Mouse (Mus musculus) liver, adult 2 months (tissue): Measurements from ENCODE around the gene Copg1. TPM values are rescaled to one million over a fixed set of nuclear protein-coding genes. Genes with fewer than 3 reads are reported as not detected.

Experiments used
- DNase-seq: peaks from one replicate; pipeline ENCODE4 v3.0.0-alpha.2; 2011; ENCODE audit warnings: low read depth, low spot score; ENCODE audit errors: extremely low read depth
- H3K27ac ChIP-seq: fragments of 200-500 bp; replicated peaks from 2 replicates; pipeline ENCODE4 v1.5.1; 2012; ENCODE audit warnings: low read depth, mild to moderate bottlenecking, control low read depth, inconsistent platforms, low read length; ENCODE audit not compliant: insufficient read depth
- H3K27me3 ChIP-seq: fragments of 200-500 bp; 2 replicates; pipeline ENCODE4 v1.6.1; 2012; ENCODE audit warnings: mild to moderate bottlenecking, moderate library complexity, low read length, inconsistent platforms; ENCODE audit not compliant: control insufficient read depth, insufficient read depth
- H3K36me3 ChIP-seq: fragments of 200-500 bp; 2 replicates; pipeline ENCODE4 v1.6.1; 2012; ENCODE audit warnings: low read length, inconsistent platforms; ENCODE audit not compliant: control insufficient read depth, insufficient read depth
- H3K4me1 ChIP-seq: fragments of 200-500 bp; 2 replicates; pipeline ENCODE4 v1.6.1; 2011; ENCODE audit warnings: low read length; ENCODE audit not compliant: control insufficient read depth, insufficient read depth
- H3K4me3 ChIP-seq: fragments of 200-500 bp; 2 replicates; pipeline ENCODE4 v1.5.1; 2011; ENCODE audit warnings: low read depth, mild to moderate bottlenecking, control low read depth, low read length, moderate library complexity; ENCODE audit not compliant: insufficient read depth
- H3K79me2 ChIP-seq: fragments of 200-500 bp; 2 replicates; pipeline ENCODE4 v1.6.1; 2012; ENCODE audit warnings: inconsistent platforms, mild to moderate bottlenecking, low read length, moderate library complexity; ENCODE audit not compliant: control insufficient read depth, insufficient read depth
- H3K9ac ChIP-seq: fragments of 200-500 bp; 2 replicates; pipeline ENCODE4 v1.6.1; 2012; ENCODE audit warnings: low read depth, mild to moderate bottlenecking, control low read depth, inconsistent platforms, low read length
- CTCF ChIP-seq: fragments of 200-500 bp; IDR thresholded peaks from 2 replicates; pipeline ENCODE4 v1.5.1; 2011; ENCODE audit warnings: low read depth, low read length, control low read depth
- POLR2A ChIP-seq: fragments of 200-500 bp; IDR thresholded peaks from 2 replicates; pipeline ENCODE4 v1.6.1; 2011; ENCODE audit warnings: low read length, control low read depth; ENCODE audit not compliant: insufficient read depth; ENCODE audit errors: extremely low read depth
- WGBS: fragments of 180-500 bp; shearing (Covaris S2); methylation state at CpG from one replicate; pipeline ENCODE4 v1.1.7; 2018; 5-methylcytosine and 5-hydroxymethylcytosine counted together
- polyA plus RNA-seq: library from polyadenylated mRNA; depleted of rRNA; stranded (reverse); fragments of >200 nt; gene quantifications from 2 replicates; pipeline ENCODE4 v1.2.3, GENCODE M21; 2012
- total RNA-seq: library from RNA; depleted of rRNA; stranded (reverse); fragments of >200 nt; gene quantifications from 2 replicates; pipeline ENCODE4 v1.2.3, GENCODE M21; 2014

Gene Copg1
- total and polyA plus RNA-seq, 2 experiments, result 21.5 to 41.1 TPM

DNA sequence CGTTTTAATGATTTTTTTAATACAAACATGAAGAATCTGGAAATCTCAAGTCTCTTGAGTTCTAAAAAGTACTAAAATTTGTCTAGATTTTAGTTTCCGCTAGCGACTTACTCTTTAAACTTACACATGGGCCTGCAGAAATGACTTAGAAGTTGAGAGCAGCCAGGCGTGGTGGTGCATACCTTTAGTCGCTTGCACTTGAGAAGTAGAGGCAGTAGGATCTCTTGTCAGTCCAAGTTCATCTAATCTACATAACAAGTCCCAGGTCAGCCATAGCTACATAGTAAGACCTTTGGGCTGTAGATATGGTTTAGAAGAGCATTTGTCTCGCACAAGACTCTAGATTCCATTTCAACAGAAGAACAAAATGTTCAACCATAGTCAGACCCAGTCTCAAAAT, 35.7 kb upstream of the Copg1 start:
- no peak for TF ChIP-seq CTCF
- TF ChIP-seq POLR2A, result no peak
- Histone ChIP-seq H3K9ac (no peak overlapping the region), H3K27ac (no peak overlapping the region), H3K4me1 (peaks cover 13% of the 10 kb centered on the region), H3K79me2 (peaks cover 22% of the 10 kb centered on the region), H3K27me3 (no peaks in the 10 kb centered on the region), H3K4me3 (no peak overlapping the region), H3K36me3 (peaks cover 5% of the 10 kb centered on the region; the same call in 1 of the 2 replicates)
- 89% methylated on average over 6 of the region's 6 CpGs for WGBS
- DNase-seq, result no peak

DNA sequence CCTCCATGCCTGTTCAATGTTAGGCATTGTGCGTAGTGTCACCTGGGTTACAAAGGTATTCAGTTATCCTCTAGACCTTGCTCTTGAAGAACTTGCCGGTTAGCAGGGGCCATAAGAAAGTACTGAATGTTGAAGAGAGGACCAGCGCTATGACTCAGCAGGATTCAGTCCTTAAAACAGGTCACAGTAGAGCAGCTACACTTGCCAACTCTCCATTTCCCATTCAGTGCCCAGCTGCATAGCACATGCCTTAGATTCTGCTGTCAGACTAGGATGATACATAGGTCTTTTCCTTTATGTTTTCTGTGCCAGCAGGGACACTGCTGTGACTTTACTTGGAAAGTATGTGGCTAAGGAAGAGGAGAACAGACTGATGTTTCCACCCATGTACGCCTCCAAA, 34.2 kb upstream of the Copg1 start:
- Histone ChIP-seq H3K27me3 (no peaks in the 10 kb centered on the region), H3K27ac (no peak overlapping the region), H3K4me3 (no peak overlapping the region), H3K79me2 (peaks cover 17% of the 10 kb centered on the region), H3K36me3 (peaks cover 2% of the 10 kb centered on the region; the same call in 1 of the 2 replicates), H3K4me1 (peaks cover 7% of the 10 kb centered on the region), H3K9ac (no peak overlapping the region)
- DNase-seq, result no peak
- WGBS, result 90% methylated on average over 4 of the region's 4 CpGs
- TF ChIP-seq CTCF, result no peak
- TF ChIP-seq POLR2A, result no peak

DNA sequence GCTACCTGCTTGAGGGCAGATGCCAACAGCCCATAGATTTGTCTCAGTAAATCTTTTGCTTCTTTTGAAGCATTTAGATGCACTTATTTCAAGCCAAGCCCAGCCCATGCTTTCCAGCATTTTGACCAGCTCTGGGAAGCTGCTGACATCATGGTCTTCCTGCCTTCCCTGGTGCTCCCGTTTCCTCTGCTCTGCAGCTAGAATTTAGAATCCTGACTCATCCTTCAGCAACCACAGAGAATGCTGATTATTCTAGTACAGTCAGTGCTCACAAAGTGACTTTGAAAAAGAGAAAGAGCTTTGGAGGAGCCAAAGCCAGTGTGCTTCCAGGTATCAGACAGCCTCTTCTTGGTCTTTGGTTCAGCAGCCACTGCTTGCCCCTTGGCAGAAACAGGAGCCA, 30.5 kb upstream of the Copg1 start:
- H3K4me1 ChIP-seq, result no peaks in the 10 kb centered on the region
- whole genome bisulfite sequencing, result 57% methylated on average over 1 of the region's 1 CpGs
- H3K27me3 ChIP-seq, result no peaks in the 10 kb centered on the region
- TF ChIP-seq CTCF, result no peak
- TF ChIP-seq POLR2A, result no peak
- H3K4me3 ChIP-seq, result no peak overlapping the region
- no peaks in the 10 kb centered on the region for H3K79me2 ChIP-seq
- no peak overlapping the region for H3K27ac ChIP-seq
- no peak overlapping the region for H3K9ac ChIP-seq
- DNase-seq, result no peak
- no peaks in the 10 kb centered on the region for H3K36me3 ChIP-seq

DNA sequence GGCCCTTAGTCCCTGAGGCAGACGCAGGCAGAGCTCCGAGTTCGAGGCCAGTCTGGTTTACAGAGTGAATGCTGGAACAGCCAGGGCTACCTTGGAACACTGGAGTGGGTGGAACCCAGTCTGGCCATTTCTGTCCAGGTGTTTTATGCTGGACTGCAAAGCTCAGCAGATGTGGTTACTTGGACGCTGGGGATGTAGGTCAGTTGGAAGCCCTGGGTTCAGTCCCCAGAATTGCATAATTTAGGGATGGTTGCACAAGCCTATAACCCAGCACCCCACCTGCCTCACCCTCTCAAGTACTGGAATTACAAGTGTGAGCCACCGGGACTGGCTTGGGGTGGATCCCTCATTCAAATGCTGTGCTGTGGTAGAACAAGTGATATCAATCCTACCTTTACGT, 21.4 kb upstream of the Copg1 start:
- Histone ChIP-seq H3K9ac (no peak overlapping the region), H3K4me1 (peaks cover 8% of the 10 kb centered on the region), H3K27ac (peak overlapping the region; percentile 8), H3K79me2 (no peaks in the 10 kb centered on the region), H3K36me3 (no peaks in the 10 kb centered on the region), H3K4me3 (no peak overlapping the region), H3K27me3 (no peaks in the 10 kb centered on the region)
- TF ChIP-seq POLR2A (no peak), CTCF (no peak)
- DNase-seq, result peak; percentile 97
- 27% methylated on average over 6 of the region's 6 CpGs for WGBS

DNA sequence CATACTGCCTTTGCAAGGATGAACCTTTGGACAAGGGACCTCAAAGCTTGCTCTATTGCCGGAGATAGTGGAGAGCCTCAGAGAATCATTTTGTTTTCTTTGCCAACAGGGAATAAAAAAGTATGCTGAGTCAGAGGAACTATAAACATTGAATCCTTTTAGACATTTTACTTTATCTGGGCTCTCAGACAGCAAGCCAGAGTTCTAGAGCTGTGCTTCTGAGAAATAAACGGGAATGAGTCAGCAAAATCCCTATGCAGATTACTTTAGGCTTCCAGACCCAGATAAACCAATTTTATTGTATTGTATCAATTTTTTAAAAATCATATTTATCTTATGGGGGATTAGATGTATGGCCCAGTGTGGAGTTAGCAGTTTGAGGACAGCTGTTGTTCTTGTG, 20.4 kb upstream of the Copg1 start:
- peak overlapping the region; percentile 78 for H3K27ac ChIP-seq
- TF ChIP-seq POLR2A (no peak), CTCF (no peak)
- WGBS, result 11% methylated on average over 2 of the region's 2 CpGs
- no peak overlapping the region for H3K9ac ChIP-seq
- H3K4me3 ChIP-seq, result no peak overlapping the region
- DNase-seq, result peak; percentile 77
- H3K27me3 ChIP-seq, result no peaks in the 10 kb centered on the region
- no peaks in the 10 kb centered on the region for H3K36me3 ChIP-seq
- peaks cover 8% of the 10 kb centered on the region for H3K4me1 ChIP-seq
- H3K79me2 ChIP-seq, result no peaks in the 10 kb centered on the region

DNA sequence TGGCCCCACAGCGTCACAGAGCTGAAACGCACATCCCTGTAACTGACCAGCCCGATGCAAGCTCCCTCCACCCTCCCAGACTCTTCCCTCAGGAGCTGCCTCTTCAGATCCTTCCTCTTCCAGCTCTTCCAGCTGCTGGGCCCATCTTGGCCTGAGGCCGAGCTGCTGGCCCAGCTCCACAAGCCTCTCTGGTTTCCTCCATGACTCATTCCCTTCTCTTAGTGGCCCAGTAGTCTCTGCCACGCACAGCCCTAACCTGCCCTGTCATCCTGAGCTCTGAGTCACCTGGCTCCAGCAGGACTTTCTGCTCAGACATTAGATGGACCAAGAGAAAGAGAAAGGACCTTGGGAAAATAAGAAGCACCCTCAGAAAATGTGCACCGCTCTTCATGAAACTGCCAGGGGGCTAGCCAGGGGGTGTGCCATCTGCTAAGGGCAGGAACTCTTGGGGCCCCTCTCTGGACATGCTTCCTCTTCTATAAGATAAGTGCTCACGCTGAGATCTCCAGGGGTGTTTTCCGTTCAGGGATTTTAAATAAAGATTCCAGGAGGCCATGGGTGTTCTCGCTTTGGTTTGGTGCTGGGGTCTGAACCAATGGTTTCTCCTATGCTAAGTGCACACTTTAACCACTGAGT, 18.6 kb upstream of the Copg1 start:
- DNase-seq, result peak; percentile 41
- no peak overlapping the region for H3K27ac ChIP-seq
- H3K4me1 ChIP-seq, result peaks cover 14% of the 10 kb centered on the region
- no peak overlapping the region for H3K4me3 ChIP-seq
- 64% methylated on average over 9 of the region's 9 CpGs for WGBS
- no peak for TF ChIP-seq CTCF
- no peak for TF ChIP-seq POLR2A
- H3K9ac ChIP-seq, result no peak overlapping the region
- H3K27me3 ChIP-seq, result no peaks in the 10 kb centered on the region
- H3K79me2 ChIP-seq, result no peaks in the 10 kb centered on the region
- no peaks in the 10 kb centered on the region for H3K36me3 ChIP-seq
